Mouse (Mus musculus): ENCODE measurements around the gene Pif1. TPM values are rescaled to one million over a fixed set of nuclear protein-coding genes. Genes with fewer than 3 reads are reported as not detected.

Pif1 gene
- total RNA-seq, 2 experiments from 2014 or later: 0.17 to 0.38 TPM

GRCm38 (mm10) chr9:65550079-65550831, 36.7 kb upstream of the Pif1 start:
- DNase-seq (ENCODE audit: low spot score in 2 of 2): no peak
- Histone ChIP-seq H3K4me3 (no peak overlapping the region), H3K27ac (no peak overlapping the region)
- no peak for TF ChIP-seq CTCF (conservative IDR thresholded peaks at IDR 0.05)

GRCm38 (mm10) chr9:65551035-65551434, 35.9 kb upstream of the Pif1 start:
- H3K27ac ChIP-seq: no peak overlapping the region
- no peak for DNase-seq (ENCODE audit: low spot score in 2 of 2)
- no peak overlapping the region for H3K4me3 ChIP-seq
- no peak for TF ChIP-seq CTCF (conservative IDR thresholded peaks at IDR 0.05)

- no peak for TF ChIP-seq CTCF (conservative IDR thresholded peaks at IDR 0.05)
- DNase-seq (ENCODE audit: low spot score in 2 of 2): no peak
Measured at GRCm38 (mm10) chr9:65552141-65552540, 34.8 kb upstream of the Pif1 start.

GRCm38 (mm10) chr9:65552711-65553110, 34.2 kb upstream of the Pif1 start:
- TF ChIP-seq CTCF (conservative IDR thresholded peaks at IDR 0.05): no peak
- no peak for DNase-seq (ENCODE audit: low spot score in 2 of 2)
- H3K4me3 ChIP-seq: no peak overlapping the region
- H3K27ac ChIP-seq: no peak overlapping the region

More at GRCm38 (mm10) chr9:65552141-65552540, 34.8 kb upstream of the Pif1 start:
- Histone ChIP-seq H3K27ac (no peak overlapping the region), H3K4me3 (no peak overlapping the region)

GRCm38 (mm10) chr9:65555001-65555405, 32.0 kb upstream of the Pif1 start:
- no peak for TF ChIP-seq CTCF (conservative IDR thresholded peaks at IDR 0.05)
- no peak for DNase-seq (ENCODE audit: low spot score in 2 of 2)
- H3K27ac ChIP-seq: no peak overlapping the region
- H3K4me3 ChIP-seq: no peak overlapping the region

- no peak overlapping the region for H3K27ac ChIP-seq
- DNase-seq (ENCODE audit: low spot score in 2 of 2): no peak
- no peak for TF ChIP-seq CTCF (conservative IDR thresholded peaks at IDR 0.05)
- H3K4me3 ChIP-seq: no peak overlapping the region
Measured at GRCm38 (mm10) chr9:65555621-65556020, 31.3 kb upstream of the Pif1 start.

- no peak overlapping the region for H3K27ac ChIP-seq
- DNase-seq (ENCODE audit: low spot score in 2 of 2): no peak
- TF ChIP-seq CTCF (conservative IDR thresholded peaks at IDR 0.05): no peak
- no peak overlapping the region for H3K4me3 ChIP-seq
Measured at GRCm38 (mm10) chr9:65556349-65556748, 30.6 kb upstream of the Pif1 start.

GRCm38 (mm10) chr9:65556979-65557378, 30.0 kb upstream of the Pif1 start:
- no peak for DNase-seq (ENCODE audit: low spot score in 2 of 2)
- no peak overlapping the region for H3K4me3 ChIP-seq
- TF ChIP-seq CTCF (conservative IDR thresholded peaks at IDR 0.05): no peak
- H3K27ac ChIP-seq: no peak overlapping the region

GRCm38 (mm10) chr9:65558806-65559205, 28.2 kb upstream of the Pif1 start:
- no peak overlapping the region for H3K27ac ChIP-seq
- no peak for DNase-seq (ENCODE audit: low spot score in 2 of 2)
- no peak overlapping the region for H3K4me3 ChIP-seq
- TF ChIP-seq CTCF (conservative IDR thresholded peaks at IDR 0.05): no peak

GRCm38 (mm10) chr9:65561016-65561415, 25.9 kb upstream of the Pif1 start:
- Histone ChIP-seq H3K27ac (peak overlapping the region; percentile 84), H3K4me3 (no peak overlapping the region)
- peak in 1 of 2 experiments; percentile 34 for DNase-seq (ENCODE audit: low spot score in 2 of 2)
- TF ChIP-seq CTCF (conservative IDR thresholded peaks at IDR 0.05): no peak

GRCm38 (mm10) chr9:65562081-65562506, 24.9 kb upstream of the Pif1 start:
- peak overlapping the region; percentile 84 for H3K27ac ChIP-seq
- TF ChIP-seq CTCF (conservative IDR thresholded peaks at IDR 0.05): no peak
- no peak overlapping the region for H3K4me3 ChIP-seq
- peak; percentile 61 to 85 for DNase-seq (ENCODE audit: low spot score in 2 of 2)

GRCm38 (mm10) chr9:65563073-65563472, 23.9 kb upstream of the Pif1 start:
- no peak for DNase-seq (ENCODE audit: low spot score in 2 of 2)
- H3K4me3 ChIP-seq: no peak overlapping the region
- peak overlapping the region; percentile 84 for H3K27ac ChIP-seq
- TF ChIP-seq CTCF (conservative IDR thresholded peaks at IDR 0.05): no peak

GRCm38 (mm10) chr9:65564698-65565097, 22.3 kb upstream of the Pif1 start:
- Histone ChIP-seq H3K27ac (no peak overlapping the region), H3K4me3 (no peak overlapping the region)
- TF ChIP-seq CTCF (conservative IDR thresholded peaks at IDR 0.05): no peak
- no peak for DNase-seq (ENCODE audit: low spot score in 2 of 2)

GRCm38 (mm10) chr9:65568787-65569186, 18.2 kb upstream of the Pif1 start:
- Histone ChIP-seq H3K27ac (no peak overlapping the region), H3K4me3 (no peak overlapping the region)
- no peak for DNase-seq (ENCODE audit: low spot score in 2 of 2)
- TF ChIP-seq CTCF (conservative IDR thresholded peaks at IDR 0.05): no peak

Data from layer of hippocampus, adult 2 months (tissue).